Mouse (Mus musculus) G1E-ER4 (cell line): ENCODE measurements around the gene Col27a1. TPM values are rescaled to one million over a fixed set of nuclear protein-coding genes. Genes with fewer than 3 reads are reported as not detected.

ENCODE experiments used
- GATA1 ChIP-seq: IDR thresholded peaks from one replicate; pipeline ENCODE4 v1.8.0; 2012; ENCODE audit warnings: low read length, inconsistent platforms
- polyA plus RNA-seq: library from polyadenylated mRNA; stranded (reverse); fragments of >175 nt; gene quantifications from 2 replicates; pipeline ENCODE4 v1.2.3, GENCODE M21; 2012

Col27a1 gene
- polyA plus RNA-seq, 1 experiment = not detected

- TF ChIP-seq GATA1 = no peak
These were observed 3.7 kb downstream of the Col27a1 start for GRCm38 (mm10) chr4:63217513-63217912.

DNA sequence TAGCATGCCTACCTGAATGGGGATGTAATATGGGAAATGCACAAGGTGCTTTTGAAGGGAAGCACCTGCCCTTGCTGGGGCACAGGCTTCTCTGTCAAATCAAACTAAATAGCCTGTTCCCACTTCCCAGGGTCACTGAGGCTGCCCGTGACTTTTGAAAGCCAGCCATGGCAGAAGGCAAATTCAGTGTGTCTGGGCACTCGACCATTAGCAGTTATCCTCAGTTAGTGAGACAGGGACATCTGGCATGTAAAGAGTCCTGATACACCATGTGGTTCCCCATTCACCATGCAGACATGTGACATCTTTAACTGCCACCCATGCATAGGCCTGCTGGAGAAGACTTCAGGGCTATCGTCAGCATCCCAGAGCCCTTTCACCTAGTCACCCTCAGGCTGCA is 5.3 kb downstream of the Col27a1 start:
- no peak for TF ChIP-seq GATA1

DNA sequence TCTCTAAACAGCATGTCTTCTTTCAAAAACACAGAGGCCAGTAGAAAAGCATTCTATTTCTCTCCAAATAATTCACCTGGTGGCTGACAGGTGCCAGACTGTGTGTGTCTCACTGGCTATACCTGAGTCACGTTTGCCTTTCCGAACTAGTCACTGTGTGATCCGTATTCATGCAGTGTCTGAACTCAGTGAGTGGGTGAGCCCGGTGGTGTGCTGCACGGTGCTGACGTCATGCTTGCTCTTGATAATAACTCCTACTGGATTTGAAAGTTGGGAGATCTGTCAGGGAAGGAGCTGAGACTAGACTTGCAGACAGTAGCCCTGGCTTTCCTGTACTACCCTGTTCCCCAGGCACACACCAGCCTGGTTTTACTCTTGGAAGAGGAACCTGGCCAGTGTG is 5.8 kb downstream of the Col27a1 start:
- no peak for TF ChIP-seq GATA1

- TF ChIP-seq GATA1 = no peak
These were observed 7.5 kb downstream of the Col27a1 start for GRCm38 (mm10) chr4:63221096-63221958.

DNA sequence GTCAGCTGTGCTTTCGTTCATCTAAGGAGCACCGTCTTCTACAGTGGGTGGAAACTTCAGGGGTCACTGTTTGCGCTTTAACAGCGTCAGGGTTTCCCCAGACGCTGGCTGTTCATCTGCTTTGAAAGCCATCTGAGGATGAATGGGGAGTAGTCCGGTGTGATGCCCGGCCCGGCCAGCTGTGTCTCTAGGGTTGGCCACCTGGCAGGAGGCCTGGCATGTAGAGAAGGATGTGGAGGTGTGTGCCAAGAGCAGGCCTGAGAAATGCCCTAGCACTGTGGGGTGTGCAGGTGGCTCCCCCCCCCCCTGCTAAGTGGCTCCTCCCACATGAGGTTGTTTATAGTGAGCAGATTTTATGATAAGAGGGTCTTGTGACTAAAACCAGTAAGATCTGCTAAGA is 8.4 kb downstream of the Col27a1 start:
- no peak for TF ChIP-seq GATA1

- no peak for TF ChIP-seq GATA1
These were observed 11.6 kb downstream of the Col27a1 start for GRCm38 (mm10) chr4:63225373-63225772.

DNA sequence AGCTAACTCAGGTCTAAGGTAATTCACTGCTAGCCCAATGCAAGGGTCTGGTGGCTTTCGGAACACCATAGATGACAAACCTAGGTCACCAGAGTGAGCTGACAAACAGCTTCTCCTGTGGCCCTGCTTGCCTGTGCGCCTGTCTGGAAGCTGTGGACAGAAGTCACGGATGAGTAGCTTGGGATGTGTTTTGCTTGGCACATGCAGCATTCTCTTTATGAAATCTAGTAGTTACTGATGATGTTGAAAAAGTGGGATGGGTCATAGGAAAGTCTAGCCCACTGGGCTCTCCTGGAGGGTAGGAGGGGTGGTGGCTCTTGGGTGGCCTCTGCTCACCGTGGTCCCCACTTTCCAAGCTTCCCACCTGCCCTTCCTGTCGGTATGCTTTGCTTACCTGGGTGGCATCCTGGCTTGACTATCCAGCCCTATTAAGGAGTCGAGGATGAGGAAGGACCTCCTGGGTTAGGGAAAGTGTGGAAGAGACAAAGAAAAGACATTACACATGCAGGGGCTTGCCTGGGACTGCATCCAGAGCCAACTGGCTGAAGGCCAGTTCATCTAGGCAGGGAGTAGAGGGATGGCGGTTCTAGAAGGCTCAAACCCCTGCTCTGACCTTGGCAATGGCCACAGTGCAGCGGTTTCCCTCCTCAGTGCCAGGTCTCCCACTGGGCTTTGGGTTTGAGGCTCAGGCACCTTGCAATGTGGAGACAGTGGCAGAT is 12.5 kb downstream of the Col27a1 start:
- no peak for TF ChIP-seq GATA1

DNA sequence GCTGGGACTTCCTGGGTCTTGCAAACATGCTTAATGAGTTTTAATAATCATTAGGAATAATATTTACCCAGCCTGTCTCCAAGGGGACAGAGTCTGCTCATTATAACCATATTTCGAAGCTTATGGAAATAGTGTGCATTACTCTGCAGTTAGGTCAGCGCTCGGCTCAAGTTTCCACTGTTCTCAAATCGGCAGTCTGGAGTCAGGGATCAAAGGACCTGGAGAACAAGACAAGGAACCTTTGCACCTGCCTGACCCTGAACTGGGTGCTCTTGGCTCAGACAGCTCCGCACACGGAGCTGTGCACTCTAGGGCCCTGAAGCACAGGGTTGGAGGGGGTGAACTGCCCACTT is 13.1 kb downstream of the Col27a1 start:
- no peak for TF ChIP-seq GATA1

DNA sequence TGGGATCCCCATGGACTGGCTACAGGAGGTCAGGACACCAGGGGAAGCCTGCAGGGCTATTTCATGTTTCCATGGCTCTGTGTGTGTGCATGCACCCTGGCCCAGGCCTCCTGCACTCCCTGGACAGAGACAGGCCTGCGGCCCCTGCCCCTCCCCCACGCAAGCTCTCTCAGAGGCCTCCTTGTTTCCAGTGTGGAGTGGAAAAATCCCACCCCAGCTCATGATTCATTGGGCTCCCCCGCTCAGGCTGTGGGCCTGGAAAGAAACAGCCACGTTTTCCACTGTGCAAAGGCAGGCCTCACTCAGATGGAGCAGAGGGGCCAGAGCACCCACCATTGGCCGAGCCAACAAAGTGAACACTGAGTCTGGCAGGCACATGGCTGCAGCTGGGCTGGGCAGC is 15.1 kb downstream of the Col27a1 start:
- no peak for TF ChIP-seq GATA1

DNA sequence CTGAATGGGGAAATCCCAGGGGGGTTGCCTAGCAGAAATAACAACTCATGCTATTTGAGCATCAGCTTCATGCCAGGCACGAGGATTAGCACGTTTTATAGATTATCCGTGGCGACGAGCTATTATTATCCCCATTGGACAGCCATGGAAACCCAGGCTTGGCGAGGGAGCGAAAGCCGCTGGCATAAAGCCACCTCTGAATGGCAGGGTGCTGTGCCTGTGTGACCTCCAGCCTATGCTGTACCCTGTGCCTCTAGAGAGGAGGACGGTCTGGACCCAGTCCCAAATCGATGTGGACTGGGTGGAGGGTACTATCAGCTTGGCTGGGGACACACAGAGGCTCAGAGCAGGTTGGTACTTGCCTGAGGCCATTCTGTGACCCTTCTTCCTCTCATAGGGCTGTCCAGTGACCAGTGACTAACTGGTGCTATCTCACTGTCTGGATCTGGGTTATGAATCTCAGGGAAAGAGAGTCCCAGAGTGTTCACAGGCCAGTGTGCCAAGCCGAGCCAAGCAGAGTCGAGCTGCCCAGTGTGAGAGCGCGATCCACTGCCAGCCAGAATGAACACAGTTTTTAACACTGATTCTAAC is 16.3 kb downstream of the Col27a1 start:
- no peak for TF ChIP-seq GATA1

DNA sequence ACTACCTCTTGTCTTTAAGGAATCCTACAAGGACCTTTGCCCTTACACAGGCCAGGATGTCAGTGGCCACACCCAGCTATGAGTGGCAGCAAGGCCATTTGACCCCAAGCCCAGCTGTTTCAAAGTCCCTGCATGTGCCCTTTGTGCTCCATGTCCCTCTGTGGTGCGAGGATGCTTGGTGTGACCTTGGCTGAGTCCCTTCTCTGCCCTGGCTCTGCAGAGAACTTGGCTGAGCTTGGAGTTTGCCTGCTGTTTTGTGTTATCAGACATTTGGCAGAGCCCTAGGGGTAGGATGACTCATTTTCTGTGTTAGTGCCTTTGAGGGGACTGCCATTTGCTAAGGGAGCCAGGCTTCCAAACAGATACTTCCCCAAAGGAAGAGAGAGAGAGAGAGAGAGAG is 17.3 kb downstream of the Col27a1 start:
- no peak for TF ChIP-seq GATA1

DNA sequence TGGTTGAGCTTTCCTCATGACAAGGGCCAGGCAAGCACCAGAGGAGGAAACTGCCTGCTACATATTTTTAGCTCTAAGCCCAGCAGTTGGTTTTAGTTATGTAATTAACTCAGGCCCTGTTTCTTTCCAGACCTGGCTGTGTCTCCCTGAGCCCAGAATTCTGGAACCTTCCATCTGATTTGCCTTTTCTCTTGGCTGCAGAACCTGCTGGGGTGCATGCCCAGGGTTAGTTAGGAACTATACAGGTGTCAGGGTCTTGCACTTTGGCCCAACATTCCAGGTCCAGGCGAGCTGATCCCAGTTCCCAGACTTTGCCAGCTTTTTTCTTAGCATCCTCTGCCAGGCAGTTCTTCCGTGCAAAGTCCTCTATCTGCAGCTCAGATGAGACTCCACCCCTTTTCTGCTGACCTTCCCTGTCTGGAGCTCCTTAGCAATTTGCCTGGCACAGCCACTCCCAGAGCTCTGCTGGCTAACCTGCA is 18.8 kb downstream of the Col27a1 start:
- no peak for TF ChIP-seq GATA1

DNA sequence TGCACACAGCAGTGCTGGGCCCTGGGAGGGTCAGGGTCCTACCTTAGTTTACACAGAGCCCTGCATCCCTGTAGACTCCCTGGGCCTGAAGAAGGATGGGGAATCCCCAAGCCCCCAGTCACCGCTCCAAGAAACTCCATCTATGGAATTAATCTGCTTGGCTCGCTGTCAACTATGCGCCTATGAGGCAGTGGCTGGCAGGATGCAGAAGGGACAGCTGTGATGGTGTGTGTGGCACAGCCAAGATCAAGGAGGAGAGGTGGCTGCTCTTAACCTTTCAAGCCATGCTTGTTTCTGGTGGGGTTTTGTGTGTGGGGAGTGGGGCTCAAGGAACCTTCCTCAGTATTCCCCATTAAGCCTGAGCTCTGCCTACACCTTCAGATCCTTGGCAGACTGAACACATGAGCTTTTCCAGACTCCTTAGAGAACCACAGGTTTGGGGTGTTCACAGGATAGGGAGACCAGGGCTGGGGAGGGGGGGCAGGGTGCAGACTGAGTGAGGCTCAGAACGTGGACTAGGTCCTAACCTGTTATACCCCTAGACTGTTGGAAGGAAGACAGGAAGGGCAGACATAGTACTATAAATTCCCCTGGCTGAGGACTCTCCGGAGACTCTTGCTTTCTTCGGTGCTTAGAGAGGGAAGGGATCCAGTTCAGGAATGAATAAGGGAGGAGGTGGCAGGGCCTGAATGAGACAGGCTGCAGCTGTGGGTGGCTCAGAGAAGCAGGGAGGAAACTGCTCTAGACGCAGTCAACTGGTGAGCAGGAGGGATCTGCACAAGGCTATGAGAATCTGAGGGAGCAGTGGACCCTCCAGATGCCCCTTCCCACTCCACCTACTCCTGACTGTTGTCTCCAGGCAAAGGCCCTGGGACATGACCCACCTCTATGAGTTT is 20.0 kb downstream of the Col27a1 start:
- no peak for TF ChIP-seq GATA1

DNA sequence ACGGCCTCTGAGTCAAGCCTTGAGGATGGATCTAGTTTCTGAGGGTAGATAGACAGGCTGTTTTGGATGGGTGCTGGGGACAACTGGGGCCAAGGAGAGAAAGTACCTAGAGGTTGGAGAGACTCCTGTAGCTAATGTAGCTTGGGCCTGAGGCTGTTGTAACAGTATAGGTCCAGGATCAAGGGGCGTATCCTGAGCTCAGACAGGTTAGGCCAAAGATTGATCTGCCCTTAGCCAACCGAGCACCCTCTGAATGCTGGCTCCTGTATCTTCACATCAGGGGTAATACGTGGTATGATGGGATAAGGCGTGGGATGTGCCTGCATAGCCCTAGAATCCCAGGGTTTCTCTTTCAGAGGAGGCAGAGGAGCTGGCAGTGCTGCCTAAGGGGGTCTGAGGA is 21.0 kb downstream of the Col27a1 start:
- no peak for TF ChIP-seq GATA1

GRCm38 (mm10) chr4:63236235-63236634 is 22.4 kb downstream of the Col27a1 start:
- no peak for TF ChIP-seq GATA1
